Mouse (Mus musculus) urinary bladder, postnatal 10 days (tissue): Measurements from ENCODE around the gene Maz.

Source experiments
- DNase-seq: peaks from one replicate; pipeline ENCODE4 v3.0.0; 2022; ENCODE audit warnings: low spot score

Maz gene

GRCm38 (mm10) chr7:127026984-127027726 is at the start of gene Maz:
Maz (minus strand) TSS chr7:127027037.
- peak; percentile 98 for DNase-seq

DNA sequence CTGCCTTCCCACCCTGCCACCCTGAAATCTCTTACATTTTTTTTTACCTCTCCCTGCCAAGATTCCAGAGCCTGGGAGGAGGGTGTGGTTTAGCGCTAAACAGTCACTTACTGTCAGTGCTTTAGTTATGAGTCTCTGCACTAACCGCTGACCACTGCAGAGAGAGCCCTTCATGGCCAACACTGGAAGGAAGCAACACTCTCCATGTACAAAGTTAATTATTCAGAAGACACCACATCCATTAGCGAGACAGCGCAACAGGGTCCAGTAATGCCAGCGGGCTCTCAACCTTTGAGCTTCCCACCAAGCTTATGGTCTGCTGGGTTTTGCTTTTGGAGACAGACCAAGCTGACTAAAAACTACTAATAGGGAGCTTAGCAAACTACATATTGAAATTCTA is 49.4 kb upstream of the Maz start:
- DNase-seq = no peak

DNA sequence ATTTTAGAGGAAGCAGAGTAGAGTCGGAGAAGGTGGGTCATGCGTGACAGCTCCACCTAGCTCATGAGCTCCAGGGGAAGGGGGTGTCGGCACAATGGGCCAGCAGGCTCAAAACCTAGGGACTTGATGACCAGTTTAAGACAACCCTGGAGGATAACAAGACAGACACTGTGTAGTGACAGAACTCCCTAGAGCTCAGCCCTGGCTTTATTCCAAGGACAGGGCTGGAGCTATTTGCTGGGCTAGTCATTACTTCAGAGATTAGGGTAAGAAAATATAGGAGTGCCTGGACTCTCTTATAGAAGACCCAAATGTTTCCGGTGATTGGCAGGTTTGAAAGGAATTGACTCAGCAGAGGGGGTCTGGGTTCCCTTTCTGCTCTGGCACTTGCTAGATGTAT is 46.4 kb upstream of the Maz start:
- DNase-seq = no peak

DNA sequence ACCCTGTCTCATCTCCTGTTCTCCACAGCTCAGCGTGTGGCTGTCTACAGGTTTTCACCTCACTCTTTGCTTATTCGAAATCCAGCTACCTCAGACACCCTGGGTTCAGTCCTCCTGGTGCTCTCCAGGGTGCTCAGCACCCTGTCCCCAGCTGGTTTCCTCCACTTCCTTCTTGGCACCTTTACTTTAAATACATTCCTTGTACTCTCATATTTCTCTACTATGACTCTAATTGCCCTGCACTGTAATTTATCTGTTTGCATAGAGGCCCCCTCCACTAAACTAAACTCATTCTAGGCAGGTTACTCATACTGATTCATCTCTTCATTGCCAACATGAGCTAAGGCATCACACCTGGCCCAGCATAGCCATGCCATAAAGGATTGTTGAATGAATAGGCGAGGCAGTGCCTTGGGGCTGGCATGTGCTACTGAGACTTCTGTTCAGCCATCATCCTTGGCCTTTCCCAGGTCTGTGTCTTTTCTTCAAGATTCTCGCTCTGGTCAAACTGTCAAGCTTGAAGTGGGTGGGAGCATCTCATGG is 44.1 kb upstream of the Maz start:
- DNase-seq = no peak

DNA sequence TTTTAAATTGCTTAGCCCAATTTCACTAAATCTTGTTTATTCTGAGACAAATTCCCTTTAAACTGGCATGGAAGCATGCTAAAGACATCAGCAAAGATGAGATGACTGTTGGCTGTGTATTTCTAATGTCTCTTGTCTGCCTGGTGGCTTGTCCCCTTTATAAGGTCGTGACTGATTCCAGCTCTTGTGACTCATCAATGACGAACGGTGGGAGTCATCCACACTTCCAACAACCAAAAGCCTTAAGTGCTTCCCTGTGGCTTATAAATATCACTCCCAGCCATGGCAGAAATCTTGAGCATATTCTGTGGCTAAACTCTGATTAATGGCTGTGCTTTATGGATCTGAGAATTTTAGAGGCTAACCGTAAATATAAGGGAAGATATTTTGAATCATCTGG is 39.5 kb upstream of the Maz start:
- no peak for DNase-seq

DNA sequence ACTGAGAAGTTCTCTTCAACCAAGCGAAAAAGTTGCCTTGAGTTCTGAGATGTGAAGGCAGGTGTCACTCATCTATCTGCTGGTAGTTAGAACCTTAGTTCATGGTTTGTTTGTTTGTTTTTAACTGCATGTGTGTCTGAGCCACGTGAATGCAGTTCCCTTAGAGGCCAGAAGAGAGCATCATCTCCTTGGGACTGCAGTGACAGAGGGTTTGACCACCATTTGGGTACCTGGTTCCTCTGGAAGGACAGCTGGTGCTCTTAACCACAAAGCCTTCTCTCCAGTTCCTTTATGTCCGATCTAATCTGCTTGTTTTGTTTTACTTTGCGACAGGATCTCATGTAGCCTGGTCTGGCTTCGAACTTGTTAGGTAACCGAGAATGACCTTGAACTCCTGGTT is 38.7 kb upstream of the Maz start:
- DNase-seq = no peak

GRCm38 (mm10) chr7:127055026-127055585 is 28.3 kb upstream of the Maz start:
- DNase-seq = no peak

- peak; percentile 61 for DNase-seq
Measured at GRCm38 (mm10) chr7:127041851-127042672, 15.2 kb upstream of the Maz start, which contains the start of gene Kif22. Kif22 (minus strand) TSS chr7:127042471.

- DNase-seq = no peak
Measured at GRCm38 (mm10) chr7:127031244-127031643, 4.4 kb upstream of the Maz start.

GRCm38 (mm10) chr7:127030172-127030571 is 3.3 kb upstream of the Maz start:
- DNase-seq = no peak

GRCm38 (mm10) chr7:127027885-127028284 is 1.0 kb upstream of the Maz start:
- no peak for DNase-seq

DNA sequence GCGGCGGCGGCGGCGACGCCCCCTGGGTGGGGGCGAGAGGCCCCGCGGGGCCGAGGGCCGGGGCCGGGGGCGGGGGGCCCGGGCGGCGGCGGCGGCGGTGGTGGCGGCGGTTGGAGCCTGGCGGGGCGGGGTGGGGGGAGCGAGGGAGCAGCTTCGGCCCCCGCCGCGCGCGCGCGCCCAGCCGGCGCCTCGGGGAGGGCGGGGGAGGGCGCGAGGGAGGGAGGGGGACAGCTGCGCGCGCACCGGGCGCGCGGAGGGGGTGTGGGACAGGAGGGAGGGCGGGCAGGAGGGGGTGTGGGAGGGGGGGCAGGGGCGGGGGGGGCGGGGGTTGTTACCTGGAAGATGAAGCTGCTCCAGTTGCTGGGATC is 237 bp downstream of the Maz start:
- DNase-seq = no peak

- no peak for DNase-seq
Measured at GRCm38 (mm10) chr7:127026161-127026600, 656 bp downstream of the Maz start.

DNA sequence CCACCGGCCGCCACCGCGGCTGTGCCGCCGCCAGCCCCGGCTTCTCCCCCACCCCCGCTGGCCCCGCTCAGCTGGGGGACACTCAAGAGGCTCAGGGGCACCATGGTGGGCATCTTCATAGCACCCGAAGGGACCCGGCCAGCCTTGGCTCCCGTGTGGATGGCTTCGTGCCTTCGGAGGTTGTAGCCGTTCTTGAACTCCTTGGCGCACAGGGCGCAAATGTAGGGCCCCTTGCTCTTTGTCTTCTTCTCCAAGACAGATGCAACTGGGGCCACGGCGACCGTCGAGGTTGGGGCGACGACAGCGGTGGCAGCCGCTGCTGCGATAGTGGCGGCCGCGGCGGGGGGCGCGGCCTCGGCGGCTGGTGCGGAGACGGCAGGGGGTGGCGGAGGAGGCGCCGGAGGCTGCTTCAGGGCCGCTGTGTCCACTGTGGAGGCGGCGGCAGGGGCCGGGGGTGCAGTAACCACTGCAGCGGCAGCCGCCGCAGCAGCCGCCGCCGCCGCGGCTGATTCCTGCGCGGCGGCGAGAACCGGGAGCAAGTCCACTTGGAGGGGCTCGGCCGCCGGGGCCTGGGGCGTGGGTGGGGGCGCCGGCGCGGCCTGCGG is 1.2 kb downstream of the Maz start:
- DNase-seq = no peak

GRCm38 (mm10) chr7:127024755-127025555 is 1.9 kb downstream of the Maz start:
- no peak for DNase-seq

DNA sequence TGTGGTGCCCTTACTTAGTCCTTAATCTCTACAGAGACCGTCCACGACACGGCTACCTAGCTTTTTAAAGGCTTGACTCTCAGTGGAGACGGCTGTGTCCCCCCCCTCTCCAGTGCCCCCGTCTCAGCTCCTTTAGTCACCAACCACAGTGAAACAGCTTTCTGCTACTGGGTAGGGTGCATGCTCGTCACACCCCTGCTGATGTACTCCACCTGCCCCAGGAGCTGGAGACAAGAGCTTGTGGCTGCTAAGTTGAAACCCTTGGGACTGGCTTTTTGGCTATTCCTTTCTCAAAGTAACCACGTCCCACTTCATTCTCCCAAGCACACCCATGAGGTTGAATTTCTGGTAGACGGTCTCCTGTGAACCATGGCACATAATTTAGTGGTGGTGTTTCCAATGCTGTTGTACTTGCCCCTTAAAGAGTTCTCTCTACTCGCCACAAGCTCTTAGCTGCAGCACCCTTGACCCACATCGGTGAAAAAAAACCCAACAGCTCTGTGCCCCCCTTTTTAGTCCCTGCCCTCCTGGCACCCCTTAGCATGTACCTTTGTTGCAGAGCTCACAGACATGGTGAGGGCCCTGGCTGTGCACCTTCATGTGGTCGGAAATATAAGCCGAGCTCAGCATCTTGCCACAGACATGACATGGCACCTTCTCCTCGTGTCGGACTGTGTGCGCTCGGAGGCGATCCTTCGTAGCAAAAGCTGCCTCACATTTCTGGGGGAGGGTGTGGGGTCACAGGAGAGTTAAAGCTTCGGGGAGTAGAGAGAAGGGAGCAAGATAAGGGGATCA is 2.7 kb downstream of the Maz start:
- DNase-seq = no peak

DNA sequence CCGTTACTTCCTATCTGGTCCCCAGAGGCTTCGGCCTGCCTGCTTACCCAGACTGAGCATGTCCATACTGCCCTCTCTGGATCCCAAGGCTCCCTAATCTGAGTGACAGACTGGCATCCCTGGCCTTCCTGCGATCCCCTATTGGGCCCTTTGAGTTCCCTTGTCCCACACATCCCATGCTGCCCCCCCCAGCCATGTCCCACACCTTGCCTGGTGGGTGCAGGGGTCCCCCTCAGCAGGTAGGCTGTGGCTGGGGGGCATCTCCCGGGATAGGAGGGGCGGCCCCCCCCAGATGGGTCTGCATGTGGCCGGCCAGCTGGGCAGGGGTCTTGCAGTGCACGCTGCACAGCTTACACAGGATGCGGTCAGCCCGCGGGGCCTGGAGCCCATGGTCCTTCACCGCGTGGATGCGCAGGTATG is 3.6 kb downstream of the Maz start:
- DNase-seq = no peak

GRCm38 (mm10) chr7:127022528-127023271 is 4.1 kb downstream of the Maz start:
- no peak for DNase-seq

- no peak for DNase-seq
Measured at GRCm38 (mm10) chr7:127021563-127022527, 5.0 kb downstream of the Maz start.
